Mouse (Mus musculus) spleen, adult 2 months (tissue): Measurements from ENCODE around the gene Isy1.

Source experiments
- CTCF ChIP-seq: fragments of 200-500 bp; IDR thresholded peaks from 2 replicates; pipeline ENCODE4 v1.5.1; 2011; ENCODE audit warnings: mild to moderate bottlenecking, inconsistent platforms; ENCODE audit not compliant: insufficient read depth, insufficient read length, insufficient replicate concordance; ENCODE audit errors: extremely low read depth
- POLR2A ChIP-seq: fragments of 200-500 bp; IDR thresholded peaks from 2 replicates; pipeline ENCODE4 v1.6.1; 2011; ENCODE audit warnings: low read depth, low read length, inconsistent platforms

- TF ChIP-seq CTCF (no peak), POLR2A (no peak)
These were observed 61.9 kb downstream of the Isy1 start for GRCm38 (mm10) chr6:87776663-87777062.
